Mouse (Mus musculus): ENCODE results near the gene Srp54c. TPM values are rescaled to one million over a fixed set of nuclear protein-coding genes. Genes with fewer than 3 reads are reported as not detected.
"Not testable (repeated sequence)": the region's sequence is repeated elsewhere in the genome, so short reads cannot be mapped to it uniquely, and the experiment has no call there.

The Srp54c gene
- 10 to 100 TPM; 33.4 to 40.9 (median 35.9) TPM for total RNA-seq (2022)

GRCm38 (mm10) chr12:55229626-55230519 lies at the start of gene Srp54c:
TSS of gene Srp54c (plus strand) at chr12:55230168.
- DNase-seq (ENCODE audit: low spot score in 2 of 2), result not testable (repeated sequence)

- DNase-seq (ENCODE audit: low spot score in 2 of 2), result not testable (repeated sequence)
Observed at GRCm38 (mm10) chr12:55187686-55188085, 42.3 kb upstream of the Srp54c start.

- not testable (repeated sequence) for DNase-seq (ENCODE audit: low spot score in 2 of 2)
Observed at GRCm38 (mm10) chr12:55189127-55189526, 40.8 kb upstream of the Srp54c start.

GRCm38 (mm10) chr12:55199306-55199705 lies 30.7 kb upstream of the Srp54c start, which contains the start of gene 1700047I17Rik2:
TSS of gene 1700047I17Rik2 (plus strand) at chr12:55199592.
- DNase-seq (ENCODE audit: low spot score in 2 of 2), result not testable (repeated sequence)

- not testable (repeated sequence) for DNase-seq (ENCODE audit: low spot score in 2 of 2)
Observed at GRCm38 (mm10) chr12:55199799-55200198, 30.2 kb upstream of the Srp54c start.

- DNase-seq (ENCODE audit: low spot score in 2 of 2), result not testable (repeated sequence)
Observed at GRCm38 (mm10) chr12:55212944-55213343, 17.0 kb upstream of the Srp54c start.

GRCm38 (mm10) chr12:55230520-55230861 lies 523 bp downstream of the Srp54c start:
- DNase-seq (ENCODE audit: low spot score in 2 of 2), result not testable (repeated sequence)

GRCm38 (mm10) chr12:55242243-55242642 lies 12.3 kb downstream of the Srp54c start:
- DNase-seq (ENCODE audit: low spot score in 2 of 2), result not testable (repeated sequence)

GRCm38 (mm10) chr12:55261950-55262349 lies 32.0 kb downstream of the Srp54c start:
- not testable (repeated sequence) for DNase-seq (ENCODE audit: low spot score in 2 of 2)

- not testable (repeated sequence) for DNase-seq (ENCODE audit: low spot score in 2 of 2)
Observed at GRCm38 (mm10) chr12:55263385-55263784, 33.4 kb downstream of the Srp54c start.

GRCm38 (mm10) chr12:55272243-55272642 lies 42.3 kb downstream of the Srp54c start:
- no peak for DNase-seq (ENCODE audit: low spot score in 2 of 2)

GRCm38 (mm10) chr12:55277583-55277982 lies 47.6 kb downstream of the Srp54c start:
- DNase-seq (ENCODE audit: low spot score in 2 of 2), result not testable (repeated sequence)

GRCm38 (mm10) chr12:55298112-55298511 lies 68.1 kb downstream of the Srp54c start:
- DNase-seq (ENCODE audit: low spot score in 2 of 2), result peak in 1 of 2 experiments; percentile 59

GRCm38 (mm10) chr12:55299336-55299735 lies 69.4 kb downstream of the Srp54c start, which contains the start of gene 1110008L16Rik:
TSS of gene 1110008L16Rik (plus strand) at chr12:55299577.
- DNase-seq (ENCODE audit: low spot score in 2 of 2), result no peak

GRCm38 (mm10) chr12:55300820-55301351 lies 70.9 kb downstream of the Srp54c start:
- no peak for DNase-seq (ENCODE audit: low spot score in 2 of 2)

- DNase-seq (ENCODE audit: low spot score in 2 of 2), result no peak
Observed at GRCm38 (mm10) chr12:55301472-55302300, 71.7 kb downstream of the Srp54c start.

GRCm38 (mm10) chr12:55302485-55303441 lies 72.8 kb downstream of the Srp54c start, which contains the start of gene Ppp2r3c:
TSS of gene Ppp2r3c (minus strand) at chr12:55302998.
- peak; percentile 89 to 90 for DNase-seq (ENCODE audit: low spot score in 2 of 2)

GRCm38 (mm10) chr12:55306371-55306770 lies 76.4 kb downstream of the Srp54c start:
- no peak for DNase-seq (ENCODE audit: low spot score in 2 of 2)

GRCm38 (mm10) chr12:55307566-55307965 lies 77.6 kb downstream of the Srp54c start:
- DNase-seq (ENCODE audit: low spot score in 2 of 2), result no peak

- no peak for DNase-seq (ENCODE audit: low spot score in 2 of 2)
Observed at GRCm38 (mm10) chr12:55308731-55309130, 78.8 kb downstream of the Srp54c start.

Measured in left cerebral cortex, adult 8-10 months (tissue).